Mouse (Mus musculus) bone marrow macrophage, adult 2 months (primary cell): ENCODE measurements around the gene Mc3r. TPM values are rescaled to one million over a fixed set of nuclear protein-coding genes. Genes with fewer than 3 reads are reported as not detected.

Experiments used
- H3K27ac ChIP-seq: 2 replicates; pipeline ENCODE4 v1.5.1; 2012; ENCODE audit warnings: low read depth, low read length; ENCODE audit not compliant: insufficient read depth
- H3K4me1 ChIP-seq: 2 replicates; pipeline ENCODE4 v1.6.1; 2012; ENCODE audit warnings: low read length; ENCODE audit not compliant: control insufficient read depth, insufficient read depth
- H3K4me3 ChIP-seq: 2 replicates; pipeline ENCODE4 v1.5.1; 2012; ENCODE audit warnings: mild to moderate bottlenecking, low read length, moderate library complexity; ENCODE audit not compliant: insufficient read depth
- CTCF ChIP-seq: IDR thresholded peaks from 2 replicates; pipeline ENCODE4 v1.5.1; 2012; ENCODE audit warnings: low read depth, mild to moderate bottlenecking, low read length, moderate library complexity
- POLR2A ChIP-seq: IDR thresholded peaks from 2 replicates; pipeline ENCODE4 v1.6.1; 2012; ENCODE audit warnings: mild to moderate bottlenecking, low read depth, low read length, borderline replicate concordance
- polyA plus RNA-seq: library from polyadenylated mRNA; stranded (reverse); fragments of >200 nt; gene quantifications from 2 replicates; pipeline ENCODE4 v1.2.4, GENCODE M21; 2012; ENCODE audit not compliant: missing spikeins, insufficient read depth, insufficient read length

The Mc3r gene
- polyA plus RNA-seq, 1 experiment, result not detected

DNA sequence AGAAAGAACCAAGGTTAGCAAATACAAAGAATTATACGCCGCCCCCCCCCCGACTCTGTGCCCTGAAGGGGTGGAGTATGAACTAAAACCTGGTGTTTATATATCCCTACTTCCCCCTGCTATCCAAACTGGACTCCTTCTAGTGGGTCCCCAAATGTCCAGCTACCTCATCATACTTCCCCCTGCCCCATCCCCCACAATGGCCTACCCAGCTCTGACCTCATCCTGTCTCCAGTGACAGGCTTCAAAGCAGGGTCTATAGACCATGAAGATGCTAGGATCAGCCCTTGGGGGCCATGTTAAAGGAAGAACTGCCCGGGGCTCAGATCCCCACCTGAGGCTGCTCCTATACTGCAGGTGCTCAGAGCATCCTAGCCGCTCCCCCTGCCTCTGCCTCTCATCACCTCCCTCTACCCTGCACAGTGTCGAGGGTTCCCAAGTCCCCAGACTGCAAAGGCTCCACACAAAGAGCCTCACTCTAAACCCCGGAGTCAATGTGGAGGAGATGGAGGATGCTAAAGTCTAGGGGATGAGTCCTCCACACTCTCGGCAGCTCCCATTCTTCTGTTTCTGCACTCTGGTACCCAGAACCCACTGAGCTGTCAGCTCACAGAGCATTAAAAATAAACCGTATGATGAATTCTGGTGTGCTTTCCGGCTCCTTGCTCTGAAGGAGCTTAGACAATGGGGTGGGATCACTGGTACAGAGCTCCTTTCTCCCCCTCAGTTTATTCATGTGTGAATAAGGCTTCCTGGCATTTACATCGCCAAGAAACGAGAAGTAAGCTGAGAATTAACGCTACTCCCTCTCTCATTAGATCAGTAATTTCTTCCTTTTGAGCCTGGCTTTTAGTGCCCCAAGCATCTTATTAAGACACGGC is 44.5 kb downstream of the Mc3r start:
- TF ChIP-seq POLR2A (no peak), CTCF (no peak)
- Histone ChIP-seq H3K27ac (no peak overlapping the region), H3K4me1 (0 out of 2 replicates have a peak, but pooled peaks cover 2% of the 10 kb centered on the region), H3K4me3 (no peak overlapping the region)

DNA sequence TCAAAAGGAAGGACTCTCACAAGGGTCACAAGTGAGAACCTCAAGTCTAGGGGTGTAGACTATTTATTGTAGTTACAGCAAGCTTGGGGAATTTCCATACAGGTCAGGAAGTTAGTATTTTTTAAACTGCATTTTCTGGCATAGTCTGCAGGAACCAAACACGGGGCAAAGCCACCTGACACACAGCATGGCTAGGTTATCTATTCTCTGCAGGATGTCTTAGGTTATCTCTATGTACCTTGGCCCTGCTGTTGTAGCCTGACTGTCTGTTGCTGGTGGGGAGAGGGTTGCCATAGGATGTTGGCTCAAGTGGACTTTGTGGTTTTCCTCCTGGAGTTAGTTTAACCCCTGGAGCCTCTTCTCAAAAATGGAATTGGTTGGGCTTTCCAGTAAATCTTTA is 49.8 kb downstream of the Mc3r start:
- no peak for TF ChIP-seq POLR2A
- no peak for TF ChIP-seq CTCF
- no peak overlapping the region for H3K4me3 ChIP-seq
- no peaks in the 10 kb centered on the region for H3K4me1 ChIP-seq
- H3K27ac ChIP-seq, result no peak overlapping the region

DNA sequence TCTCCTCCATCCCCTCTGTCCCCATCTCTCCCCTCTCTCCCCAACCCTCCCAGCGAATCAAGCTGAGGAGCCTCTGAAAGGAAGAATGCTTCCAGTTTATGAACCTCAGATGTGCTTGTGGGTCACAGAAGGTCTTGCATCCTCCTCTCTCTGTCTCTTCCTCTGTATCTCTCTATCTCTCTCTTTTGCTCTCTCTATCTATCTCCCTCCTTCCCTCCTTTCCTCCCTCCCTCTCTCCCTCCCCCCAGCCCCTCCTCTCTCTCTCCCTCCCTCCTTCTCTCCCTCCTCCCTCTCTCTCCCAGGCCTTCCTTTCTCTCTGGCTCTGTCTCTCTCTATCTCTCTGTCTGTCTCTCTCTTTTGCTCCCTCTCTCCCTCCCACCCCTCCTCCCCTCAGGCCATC is 50.2 kb downstream of the Mc3r start:
- Histone ChIP-seq H3K4me3 (no peak overlapping the region), H3K4me1 (no peaks in the 10 kb centered on the region), H3K27ac (no peak overlapping the region)
- TF ChIP-seq POLR2A (no peak), CTCF (no peak)

DNA sequence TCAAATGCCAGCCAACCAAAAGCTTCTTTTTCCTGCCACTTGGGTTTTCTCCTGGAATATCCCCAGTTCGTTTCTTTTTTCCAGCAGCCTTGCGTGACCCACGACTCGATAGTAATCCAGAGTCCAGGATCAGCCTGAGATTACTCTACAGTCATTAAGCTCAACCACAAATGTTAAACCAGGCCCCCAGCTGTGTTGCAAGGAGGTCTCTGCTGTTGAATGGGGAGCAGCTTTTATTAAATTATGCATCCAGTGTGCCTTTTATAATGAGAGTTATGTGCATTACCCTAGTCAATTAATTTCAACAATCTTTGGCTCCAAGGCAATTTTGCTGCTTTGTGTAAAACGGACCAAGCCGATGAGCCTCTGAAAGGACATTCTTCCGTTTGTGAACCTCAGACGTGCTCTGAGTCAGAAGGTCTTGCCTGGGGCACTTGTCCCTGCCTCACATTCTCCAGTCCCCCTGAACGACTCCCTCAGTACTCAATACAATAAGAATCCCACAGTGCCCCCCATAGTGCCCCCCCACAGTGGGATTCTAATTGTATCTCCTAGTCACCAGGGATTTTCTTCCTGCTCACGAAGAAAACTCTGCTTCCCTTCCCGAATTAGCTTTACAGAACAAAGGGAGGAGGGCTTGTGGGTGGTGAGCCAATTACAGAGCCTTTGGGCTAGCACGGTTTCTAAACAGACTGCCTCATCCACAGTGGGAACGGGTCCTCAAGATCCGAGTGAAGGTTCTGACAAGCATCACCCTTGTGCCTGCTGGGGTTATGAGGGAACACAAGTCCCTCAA is 51.0 kb downstream of the Mc3r start:
- Histone ChIP-seq H3K4me3 (no peak overlapping the region), H3K4me1 (no peaks in the 10 kb centered on the region), H3K27ac (no peak overlapping the region)
- TF ChIP-seq CTCF (no peak), POLR2A (no peak)

Other genes with a start within 250 kb of the Mc3r start
- not detected in 2 replicates for gene Cbln4, start 205.0 kb upstream of the Mc3r start, polyA plus RNA-seq
- 10.3 and 10.7 TPM in 2 replicates for gene Fam210b, start 97.1 kb downstream of the Mc3r start, polyA plus RNA-seq
- 22.3 and 24.7 TPM in 2 replicates for gene Aurka, start 122.0 kb downstream of the Mc3r start, polyA plus RNA-seq
- gene Cstf1, start 122.2 kb downstream of the Mc3r start, polyA plus RNA-seq, result 16.2 and 16.8 TPM in 2 replicates
- gene Cass4, start 145.3 kb downstream of the Mc3r start, polyA plus RNA-seq, result 1.8 and 2.2 TPM in 2 replicates
- gene Rtf2, start 192.1 kb downstream of the Mc3r start, polyA plus RNA-seq, result 111 TPM in 2 replicates
- gene Gcnt7, start 210.1 kb downstream of the Mc3r start, polyA plus RNA-seq, result not detected in 2 replicates
- 1.6 TPM in 1 of 2 replicates, not detected in the other for gene Fam209, start 224.0 kb downstream of the Mc3r start, polyA plus RNA-seq